Mouse (Mus musculus): ENCODE measurements at regions not wholly inside any gene's neighbourhood (a gene's known extent, or its start where the extent isn't known, plus 50 kb on each side); places are given as distances from the start of the nearest gene placed in this dataset.
A peak's percentile ranks its signal among the peaks of the same experiment; 100 is the strongest.

GRCm38 (mm10) chr8:49236021-49236821 lies 392.5 kb upstream of the Tenm3 start:
- no peak for DNase-seq (ENCODE audit: low spot score)

- no peak for DNase-seq (ENCODE audit: low spot score)
Measured at GRCm38 (mm10) chr8:49223841-49224420, 380.2 kb upstream of the Tenm3 start.

DNA sequence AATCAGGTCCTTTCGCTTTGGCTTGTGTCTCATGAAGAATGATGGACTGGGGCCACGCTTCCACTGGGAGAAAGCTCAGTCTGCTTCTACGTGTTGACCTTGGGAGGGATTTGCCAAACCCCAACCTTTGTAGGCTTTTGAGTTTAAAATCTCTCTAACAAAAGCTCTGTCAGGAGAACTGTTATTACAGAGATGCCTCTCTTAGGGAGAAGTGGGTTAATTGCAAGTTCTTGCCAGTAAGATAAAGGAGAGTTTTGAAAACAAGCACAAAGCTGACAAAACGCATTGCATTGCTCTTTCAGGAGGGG lies 351.5 kb upstream of the Tenm3 start:
- DNase-seq (ENCODE audit: low spot score): no peak

GRCm38 (mm10) chr8:49194592-49195332 lies 351.0 kb upstream of the Tenm3 start:
- no peak for DNase-seq (ENCODE audit: low spot score)

- DNase-seq (ENCODE audit: low spot score): no peak
Measured at GRCm38 (mm10) chr8:49186853-49187252, 343.1 kb upstream of the Tenm3 start.

DNA sequence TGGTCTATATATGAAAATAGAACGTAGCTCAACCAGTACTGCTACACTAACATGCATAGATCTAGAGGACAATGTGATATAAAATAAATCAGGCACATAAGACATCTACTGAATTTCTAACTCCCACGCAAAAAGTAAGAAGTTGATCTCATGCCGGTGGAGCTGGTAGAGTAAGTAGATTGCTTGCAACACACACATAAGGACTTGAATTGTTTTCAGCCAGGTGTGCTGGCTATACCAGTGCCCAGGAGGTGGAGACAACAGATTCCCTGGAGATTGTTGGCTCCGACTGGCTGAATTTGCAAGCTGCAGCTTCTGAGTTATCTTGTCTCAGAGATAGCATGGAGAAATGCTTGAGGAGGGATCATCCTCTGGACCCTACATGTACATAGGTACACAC lies 331.6 kb upstream of the Tenm3 start:
- DNase-seq (ENCODE audit: low spot score): no peak

DNA sequence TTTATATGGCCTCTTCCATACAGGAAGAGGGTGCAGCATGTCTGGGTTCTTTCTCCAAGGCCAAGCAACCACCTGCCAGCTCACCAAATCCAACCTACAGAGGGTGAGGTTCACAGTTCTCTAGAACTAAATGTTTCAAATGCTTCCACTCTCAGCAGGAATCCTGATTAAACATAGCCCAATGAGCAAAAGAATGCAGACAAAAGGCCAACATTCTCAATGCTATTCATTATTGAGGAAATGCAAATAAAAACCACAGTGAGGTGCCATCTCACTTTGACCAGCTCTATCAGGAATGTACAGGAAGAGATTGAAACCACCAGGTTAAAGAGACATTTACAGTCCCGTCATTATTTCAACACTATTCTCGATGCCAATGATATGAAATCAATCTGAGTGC lies 331.2 kb upstream of the Tenm3 start:
- DNase-seq (ENCODE audit: low spot score): no peak

- DNase-seq (ENCODE audit: low spot score): no peak
Measured at GRCm38 (mm10) chr8:49159318-49159717, 315.6 kb upstream of the Tenm3 start.

DNA sequence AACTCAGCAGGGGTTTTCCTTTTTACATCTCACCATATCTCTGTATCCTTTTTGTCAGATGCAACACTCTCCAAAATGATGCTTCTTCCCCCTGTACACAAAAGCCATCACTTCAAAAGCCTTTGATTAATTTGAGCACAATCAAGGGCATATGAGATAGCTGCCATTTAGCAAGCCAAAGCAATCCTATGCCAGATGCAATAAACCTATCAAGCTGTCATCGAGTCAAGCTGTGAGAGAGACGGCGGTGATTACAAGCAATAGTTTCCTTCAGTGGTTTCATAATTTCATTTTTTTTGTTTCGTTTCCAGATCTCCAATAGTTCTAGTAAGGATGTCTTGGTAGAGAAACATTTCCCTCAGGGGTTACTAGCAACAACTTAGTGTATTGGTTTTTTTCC lies 314.4 kb upstream of the Tenm3 start:
- DNase-seq (ENCODE audit: low spot score): peak; percentile 8

GRCm38 (mm10) chr8:49136503-49137044 lies 292.8 kb upstream of the Tenm3 start:
- DNase-seq (ENCODE audit: low spot score): no peak

- DNase-seq (ENCODE audit: low spot score): peak; percentile 9
Measured at GRCm38 (mm10) chr8:49109095-49109494, 265.3 kb upstream of the Tenm3 start.

GRCm38 (mm10) chr8:49108665-49109064 lies 264.9 kb upstream of the Tenm3 start:
- DNase-seq (ENCODE audit: low spot score): no peak

- no peak for DNase-seq (ENCODE audit: low spot score)
Measured at GRCm38 (mm10) chr8:49106531-49106930, 262.8 kb upstream of the Tenm3 start.

GRCm38 (mm10) chr8:49101156-49101555 lies 257.4 kb upstream of the Tenm3 start:
- DNase-seq (ENCODE audit: low spot score): no peak

DNA sequence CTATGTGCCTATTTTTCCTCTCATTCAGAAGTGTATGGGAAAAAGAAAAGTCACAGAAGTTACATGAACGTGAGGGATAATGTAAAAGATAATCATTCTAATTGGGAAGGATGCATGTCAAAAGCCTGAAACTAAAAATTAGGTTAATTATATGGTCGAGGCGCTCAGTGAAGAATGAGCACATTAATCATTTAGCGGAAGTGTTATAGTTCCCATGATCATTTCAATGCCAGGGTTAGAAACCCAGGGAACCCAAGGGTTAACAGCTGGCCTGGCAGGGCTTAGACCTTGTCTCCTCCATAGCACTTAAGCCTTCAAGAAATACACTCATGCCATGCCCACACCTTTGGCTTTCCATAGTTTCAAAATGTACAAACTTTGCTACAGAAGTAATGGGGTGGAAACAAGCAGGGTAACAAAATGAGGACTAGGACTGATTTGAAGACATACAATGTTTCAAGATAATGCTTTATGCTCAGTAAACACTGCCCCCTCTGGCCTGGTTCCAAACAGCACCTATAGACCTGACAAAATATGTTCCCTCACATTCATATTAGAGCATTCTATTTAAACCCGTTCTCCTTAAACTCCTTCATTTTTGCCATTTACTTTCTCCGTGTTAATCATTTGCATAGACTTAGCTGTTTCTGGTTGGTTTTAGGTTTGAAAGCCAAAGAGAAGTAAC lies 240.6 kb upstream of the Tenm3 start:
- no peak for DNase-seq (ENCODE audit: low spot score)

GRCm38 (mm10) chr8:49069451-49069850 lies 225.7 kb upstream of the Tenm3 start:
- DNase-seq (ENCODE audit: low spot score): no peak

DNA sequence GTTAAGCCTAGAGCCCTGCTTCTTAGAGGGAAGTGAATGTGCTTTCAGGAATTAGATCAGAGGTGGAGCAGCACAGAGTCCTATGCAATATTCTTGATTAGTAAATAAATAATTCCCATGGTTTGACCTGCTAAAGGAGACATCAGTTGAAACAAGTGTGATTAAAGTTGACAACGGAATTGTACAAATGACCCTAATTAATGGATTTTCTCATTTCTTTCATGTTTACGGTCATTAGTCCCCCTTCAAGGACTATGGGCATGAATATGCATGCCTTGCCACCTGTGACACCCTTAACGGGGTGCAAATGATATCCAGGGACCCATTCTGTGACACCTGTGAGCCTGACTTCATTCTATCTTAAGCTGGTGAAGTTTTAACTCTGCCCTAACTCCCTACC lies 219.5 kb upstream of the Tenm3 start:
- DNase-seq (ENCODE audit: low spot score): no peak

DNA sequence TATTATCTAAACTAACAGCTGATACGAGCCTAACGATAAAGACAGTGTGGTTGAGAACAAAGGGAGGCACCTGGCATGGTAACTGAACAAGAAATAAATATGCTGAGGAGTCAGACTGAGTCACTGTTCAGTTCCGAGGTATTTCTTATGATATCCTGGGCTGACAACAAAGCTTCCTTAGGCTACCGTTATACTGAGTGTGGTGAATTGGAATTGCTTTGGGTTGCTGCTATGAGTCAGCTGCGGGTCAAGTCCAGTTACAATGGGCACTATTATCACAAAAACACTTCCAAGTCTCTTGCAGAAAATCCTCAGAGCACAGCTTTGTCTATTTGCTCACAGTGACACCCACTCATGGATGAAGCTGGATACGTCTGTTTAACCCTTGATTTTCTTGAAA lies 199.5 kb upstream of the Tenm3 start:
- no peak for DNase-seq (ENCODE audit: low spot score)

- no peak for DNase-seq (ENCODE audit: low spot score)
Measured at GRCm38 (mm10) chr8:49035970-49036700, 192.4 kb upstream of the Tenm3 start.

GRCm38 (mm10) chr8:49035519-49035918 lies 191.8 kb upstream of the Tenm3 start:
- no peak for DNase-seq (ENCODE audit: low spot score)

- no peak for DNase-seq (ENCODE audit: low spot score)
Measured at GRCm38 (mm10) chr8:49030255-49030654, 186.5 kb upstream of the Tenm3 start.

DNA sequence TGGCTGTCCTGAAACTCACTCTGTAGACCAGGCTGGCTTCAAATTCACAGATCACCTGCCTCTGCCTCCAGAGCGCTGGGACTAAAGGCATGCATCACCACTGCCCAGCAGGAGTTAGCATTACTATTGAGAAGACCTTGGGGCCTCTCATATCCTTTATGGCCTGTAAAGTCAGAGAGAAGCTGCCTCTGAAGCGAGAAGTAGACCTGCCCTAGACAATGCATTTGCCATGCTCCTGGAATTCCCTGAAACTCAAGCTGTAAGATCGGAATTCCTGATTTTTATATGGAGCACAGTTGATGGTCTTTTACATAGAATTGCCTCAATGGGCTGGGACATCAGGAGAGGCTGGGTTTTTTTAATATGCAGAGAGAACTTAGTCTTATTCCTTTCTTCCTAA lies 174.0 kb upstream of the Tenm3 start:
- no peak for DNase-seq (ENCODE audit: low spot score)
